Mouse (Mus musculus) thymus, postnatal 14 days (tissue): ENCODE data around the gene Serpinh1.

ENCODE experiments used
- DNase-seq: peaks from one replicate; pipeline ENCODE4 v3.0.0; 2021

Serpinh1 gene

DNA sequence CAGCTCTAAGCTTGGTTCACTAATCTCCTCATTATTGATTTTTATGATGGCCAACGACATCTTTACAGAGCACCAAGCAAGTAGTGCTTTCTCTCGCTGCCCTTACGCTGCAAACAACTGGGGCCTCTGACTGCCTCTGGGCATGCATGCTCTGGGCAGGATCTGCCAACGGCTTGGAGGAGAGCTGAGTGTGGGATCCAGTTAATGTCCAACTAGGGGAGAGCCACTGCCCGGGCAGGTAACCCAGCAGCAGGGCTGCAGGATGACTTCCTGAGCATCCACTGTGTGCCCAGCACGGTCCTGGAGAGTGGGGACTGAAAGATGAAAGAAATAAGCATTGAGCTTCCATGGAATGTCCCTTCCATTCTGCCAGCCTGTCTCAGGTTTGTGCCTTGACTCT is 13.7 kb upstream of the Serpinh1 start:
- DNase-seq, result no peak

DNA sequence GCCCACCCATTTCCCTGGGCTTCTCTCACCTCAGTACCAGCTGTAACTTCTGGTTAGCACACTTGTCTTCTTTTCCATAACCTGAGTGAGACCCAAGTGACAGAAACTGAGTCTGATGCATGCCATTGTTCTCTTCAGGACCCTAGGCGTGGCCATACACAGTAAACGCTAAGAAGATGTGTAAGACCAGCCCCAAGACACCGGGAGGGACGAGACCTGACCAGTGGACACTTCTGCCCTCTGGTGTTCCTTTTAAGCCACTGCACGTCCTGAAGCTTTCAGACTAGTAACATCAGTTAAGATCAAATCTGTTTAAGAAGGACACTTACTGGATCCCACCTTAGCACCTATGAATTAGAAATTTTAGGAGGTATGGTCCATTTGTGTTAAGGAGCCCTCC is 12.0 kb upstream of the Serpinh1 start:
- DNase-seq, result peak; percentile 45

- DNase-seq, result no peak
Measured at GRCm38 (mm10) chr7:99362137-99362536, 9.1 kb upstream of the Serpinh1 start.

GRCm38 (mm10) chr7:99360803-99361414 is 7.9 kb upstream of the Serpinh1 start:
- no peak for DNase-seq

DNA sequence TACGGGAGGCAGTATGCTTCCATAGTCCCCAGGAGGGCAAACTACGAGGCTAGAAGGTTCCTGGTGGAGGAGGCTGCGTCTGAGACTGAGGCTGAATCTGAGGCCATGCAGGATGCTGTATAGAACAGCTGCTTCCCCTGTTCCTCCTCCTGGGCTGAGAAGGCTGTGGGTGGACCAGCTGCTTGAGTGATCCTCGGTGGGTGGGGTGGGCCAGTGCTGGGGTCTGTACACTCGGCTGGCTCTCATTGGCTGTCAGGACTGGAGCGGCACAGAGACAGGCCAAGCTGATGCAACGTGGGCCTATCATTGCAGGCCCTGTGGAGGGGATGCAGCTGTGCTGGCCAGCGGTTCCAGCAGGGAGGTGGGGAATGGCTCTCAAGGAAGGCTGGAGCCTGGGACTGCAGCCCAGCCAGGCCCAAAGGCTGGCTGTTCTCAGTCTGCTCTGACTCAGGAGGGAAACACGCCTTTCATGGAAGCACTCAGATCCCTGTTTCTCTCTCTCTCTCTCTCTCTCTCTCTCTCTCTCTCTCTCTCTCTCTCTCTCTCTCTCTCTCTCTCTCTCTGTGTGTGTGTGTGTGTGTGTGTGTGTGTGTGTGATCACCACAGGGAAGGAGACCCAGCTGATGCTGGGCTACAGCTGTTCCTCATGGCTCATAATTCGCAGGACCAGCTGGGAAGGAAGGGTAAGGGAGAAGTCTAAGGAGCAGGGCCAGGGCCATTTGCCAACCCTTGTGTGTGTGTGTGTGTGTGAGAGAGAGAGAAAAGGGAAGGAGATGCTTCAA is 7.2 kb upstream of the Serpinh1 start:
- DNase-seq, result peak; percentile 23

DNA sequence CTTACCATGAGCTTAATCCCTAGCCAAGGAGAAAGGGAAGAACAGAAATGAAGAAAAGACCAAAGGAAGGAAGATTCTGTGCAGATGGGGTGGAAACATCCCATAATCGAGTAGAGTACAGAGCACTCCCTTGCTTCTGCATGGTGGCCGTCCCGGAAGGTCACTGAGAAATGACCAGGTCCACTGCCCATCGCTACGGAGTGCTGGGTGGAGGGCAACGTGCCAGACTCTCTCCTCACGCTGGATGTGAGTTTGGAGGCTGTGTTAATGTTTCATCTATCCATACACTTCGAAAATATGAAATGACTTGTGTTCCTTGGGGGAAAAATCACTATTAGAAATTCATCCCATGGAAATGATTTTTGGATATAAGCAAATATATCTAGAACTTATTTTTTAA is 5.3 kb upstream of the Serpinh1 start:
- no peak for DNase-seq

GRCm38 (mm10) chr7:99357201-99357600 is 4.2 kb upstream of the Serpinh1 start:
- no peak for DNase-seq

DNA sequence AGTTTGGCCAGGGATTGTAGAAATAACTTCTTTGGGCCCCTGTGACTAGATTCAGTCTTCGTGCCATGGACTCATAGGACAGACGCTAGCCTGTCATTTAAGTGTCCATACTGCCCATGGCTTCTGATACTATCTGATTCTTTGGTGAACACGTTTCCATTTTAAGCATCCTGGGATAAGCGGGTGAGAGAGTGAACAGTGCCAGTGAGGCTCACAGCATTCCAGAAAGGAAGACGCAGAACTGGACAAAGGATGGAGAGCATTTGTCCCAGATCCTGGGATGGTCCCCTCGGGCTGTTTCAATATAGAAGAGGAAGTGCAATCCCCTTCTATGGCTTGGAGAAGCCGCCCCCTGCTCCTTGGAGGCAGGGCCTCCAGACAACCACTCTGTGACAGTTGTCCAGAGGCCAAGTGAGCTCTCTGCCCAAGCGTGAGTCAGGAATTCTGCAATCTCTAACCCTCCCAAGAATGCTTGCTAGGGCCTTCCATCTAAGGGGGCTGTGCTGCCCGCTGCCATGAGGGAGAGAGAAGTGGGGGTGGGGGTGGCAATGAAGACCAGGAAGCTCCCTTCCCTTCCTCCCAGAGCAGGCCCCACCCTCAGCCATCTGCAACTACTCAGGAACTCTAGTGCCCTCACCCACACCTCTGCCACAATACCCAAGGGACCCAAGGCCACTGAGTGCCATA is 3.3 kb upstream of the Serpinh1 start:
- no peak for DNase-seq

DNA sequence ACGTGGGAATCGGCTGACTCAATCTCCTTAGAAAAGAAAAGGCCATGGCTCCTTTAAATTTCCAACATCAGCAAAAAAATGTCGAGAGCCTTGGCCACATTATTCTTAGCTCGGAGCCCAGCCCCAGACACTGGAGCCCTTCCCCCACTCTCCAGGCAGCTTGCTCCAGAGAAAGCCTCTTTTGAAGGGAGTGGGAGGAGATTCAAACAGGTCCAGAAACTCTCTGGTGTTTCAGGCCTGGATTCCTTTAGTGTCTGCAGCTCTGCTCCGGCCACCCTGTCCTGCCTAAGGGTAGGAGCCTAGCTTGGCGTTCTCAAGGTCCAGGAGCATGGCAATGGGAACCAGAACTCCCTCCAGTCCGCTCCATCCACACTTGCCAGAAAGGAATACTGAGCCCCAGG is 2.7 kb upstream of the Serpinh1 start:
- no peak for DNase-seq

- no peak for DNase-seq
Measured at GRCm38 (mm10) chr7:99351802-99352517, 1.1 kb downstream of the Serpinh1 start.

- DNase-seq, result no peak
Measured at GRCm38 (mm10) chr7:99351104-99351801, 1.8 kb downstream of the Serpinh1 start.

GRCm38 (mm10) chr7:99349782-99350720 is 3.0 kb downstream of the Serpinh1 start:
- DNase-seq, result no peak

- no peak for DNase-seq
Measured at GRCm38 (mm10) chr7:99348883-99349282, 4.2 kb downstream of the Serpinh1 start.

DNA sequence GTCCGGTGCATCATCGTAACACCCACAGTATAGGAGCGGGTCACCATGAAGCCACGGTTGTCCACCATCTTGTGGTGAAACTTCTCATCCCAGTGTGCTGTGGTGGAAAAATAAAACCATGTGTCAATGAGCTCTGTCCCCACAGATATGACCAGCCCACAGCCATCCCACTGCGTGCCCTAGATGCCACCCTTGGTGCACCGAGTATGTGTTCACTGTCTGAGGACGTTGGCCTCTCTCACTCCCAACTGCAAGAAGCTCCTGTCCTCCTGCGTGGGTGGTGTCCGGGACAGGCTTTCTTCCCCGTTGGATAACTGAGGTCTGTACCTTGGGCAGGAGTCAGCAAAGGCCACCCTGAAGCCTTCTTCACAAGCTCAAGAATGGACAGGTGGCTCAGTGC is 5.8 kb downstream of the Serpinh1 start:
- no peak for DNase-seq

DNA sequence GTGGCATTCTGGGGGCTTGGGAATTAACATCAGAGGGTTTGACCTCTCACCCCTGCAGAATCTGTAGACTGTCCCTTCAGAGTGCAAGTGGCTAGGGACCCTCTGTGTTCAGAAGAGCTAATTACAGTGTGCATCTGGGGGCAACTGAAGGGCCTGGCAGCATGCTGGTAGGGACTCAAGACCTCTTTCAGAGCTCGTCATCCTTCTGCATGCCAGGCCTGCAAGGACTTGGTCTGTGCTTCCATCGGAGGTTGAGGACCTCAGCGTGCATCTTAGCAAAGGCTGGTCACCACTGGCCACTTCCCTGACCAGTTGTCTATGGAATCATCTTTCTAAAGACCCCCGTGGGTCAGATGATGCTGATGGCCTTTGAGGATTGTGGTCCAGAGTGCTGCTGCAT is 9.5 kb downstream of the Serpinh1 start:
- no peak for DNase-seq

DNA sequence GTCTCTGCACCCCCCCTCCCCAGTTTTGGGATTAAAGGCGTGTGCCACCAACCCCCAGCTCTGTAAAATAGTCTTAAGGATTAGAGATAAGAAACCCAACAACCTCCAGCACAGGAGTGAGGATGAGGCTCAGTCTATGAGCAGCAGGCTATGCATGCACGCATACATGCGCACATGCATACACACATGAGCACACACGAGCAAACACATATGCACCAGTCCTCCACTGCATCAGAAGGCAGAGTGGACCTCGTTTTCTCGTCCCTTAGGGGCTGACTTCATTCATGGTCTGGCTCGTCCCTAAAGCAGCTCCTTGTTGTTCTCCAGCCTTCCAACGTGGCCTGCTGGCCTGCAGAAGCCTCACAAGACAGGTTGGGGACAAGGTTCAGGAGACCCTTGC is 12.3 kb downstream of the Serpinh1 start:
- DNase-seq, result no peak

DNA sequence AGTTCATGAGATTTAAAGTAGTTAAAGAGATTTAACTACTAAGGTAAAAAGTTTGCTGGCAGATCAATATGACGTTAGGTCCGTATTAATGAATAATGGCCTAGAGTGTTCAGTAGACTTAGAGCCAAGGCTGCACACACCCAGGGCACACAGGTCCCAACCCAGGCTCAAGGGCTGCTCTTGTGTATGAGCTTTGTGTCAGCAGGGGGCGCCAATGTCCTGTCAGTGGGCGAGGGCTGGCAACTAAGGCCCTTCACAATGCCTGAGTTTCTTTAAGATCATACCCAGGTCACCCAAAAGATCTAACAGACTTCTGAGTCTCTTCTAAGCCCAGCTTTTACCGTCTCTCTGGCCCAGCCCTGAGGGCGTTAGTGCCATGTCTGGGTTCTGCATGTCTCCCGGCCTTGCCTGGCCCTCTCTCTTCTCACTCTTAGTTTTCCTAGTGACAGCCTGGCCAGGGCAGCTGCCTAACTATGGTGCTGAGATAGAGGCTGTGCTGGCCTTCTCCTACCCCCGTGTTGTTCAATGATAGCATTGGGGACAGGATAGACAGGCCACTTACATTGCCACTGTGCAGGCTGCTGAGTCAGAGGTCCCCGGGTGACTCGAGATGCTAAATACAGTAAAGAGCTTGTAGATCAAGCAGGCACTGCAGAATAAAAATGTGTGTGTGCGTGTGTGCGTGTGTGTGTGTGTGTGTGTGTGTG is 20.1 kb downstream of the Serpinh1 start:
- peak; percentile 69 for DNase-seq

DNA sequence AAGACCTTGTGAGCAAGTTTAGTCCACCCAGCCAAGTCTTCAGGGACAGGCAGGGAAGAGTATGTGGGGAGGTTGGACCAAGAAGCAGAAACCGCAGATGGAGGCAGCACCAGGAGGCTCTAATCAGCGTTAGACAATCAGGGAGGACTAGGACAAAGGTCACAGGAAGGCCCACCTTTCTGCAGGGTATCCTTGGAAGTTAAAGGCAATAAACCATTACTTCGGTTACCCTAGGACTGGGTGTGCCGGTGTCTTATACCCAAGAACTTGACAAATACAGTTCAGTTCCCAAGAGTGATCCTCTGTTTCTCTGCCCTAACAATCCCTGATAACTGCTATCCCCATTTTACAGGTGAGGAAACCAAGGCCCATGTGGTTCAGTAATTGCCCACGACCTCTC is 23.0 kb downstream of the Serpinh1 start:
- no peak for DNase-seq

- no peak for DNase-seq
Measured at GRCm38 (mm10) chr7:99328847-99329246, 24.2 kb downstream of the Serpinh1 start.

DNA sequence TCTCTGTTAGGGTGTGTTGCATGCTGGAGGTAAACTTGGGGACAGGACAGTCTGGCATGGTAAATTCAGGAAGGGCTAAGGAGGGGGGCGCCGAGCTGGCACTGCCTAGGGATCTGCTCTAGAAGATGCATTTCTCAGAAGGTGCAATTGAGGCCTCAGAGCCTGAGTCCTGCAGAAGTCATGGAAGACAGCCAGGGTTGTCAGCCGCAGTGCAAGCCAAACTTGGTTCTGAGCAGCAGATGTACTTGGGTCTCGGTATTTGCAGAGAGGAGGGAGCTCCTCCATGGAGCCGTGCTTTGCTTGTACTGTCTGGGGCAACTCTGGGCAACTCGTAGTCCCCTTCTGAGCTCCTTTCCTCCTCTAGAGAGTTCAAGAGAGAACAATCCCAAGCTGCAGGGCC is 26.9 kb downstream of the Serpinh1 start:
- no peak for DNase-seq

GRCm38 (mm10) chr7:99324810-99325209 is 28.2 kb downstream of the Serpinh1 start:
- no peak for DNase-seq
